Mouse (Mus musculus) thymus, postnatal 4 days (tissue): ENCODE data around the gene Pdp2.
"Not testable (repeated sequence)": the region's sequence is repeated elsewhere in the genome, so short reads cannot be mapped to it uniquely, and the experiment has no call there.

ENCODE experiments used
- DNase-seq: peaks from one replicate; pipeline ENCODE4 v3.0.0; 2021

Gene Pdp2

GRCm38 (mm10) chr8:104591133-104591834, at the start of gene Pdp2:
TSS of gene Pdp2 (plus strand) at chr8:104591451.
- DNase-seq = peak; percentile 89

GRCm38 (mm10) chr8:104541515-104541880, 49.8 kb upstream of the Pdp2 start:
- DNase-seq = no peak

GRCm38 (mm10) chr8:104542160-104542559, 49.1 kb upstream of the Pdp2 start:
- DNase-seq = no peak

GRCm38 (mm10) chr8:104543440-104544045, 47.7 kb upstream of the Pdp2 start:
- no peak for DNase-seq

- DNase-seq = no peak
Measured at GRCm38 (mm10) chr8:104555191-104555590, 36.1 kb upstream of the Pdp2 start.

- DNase-seq = no peak
Measured at GRCm38 (mm10) chr8:104557226-104557625, 34.0 kb upstream of the Pdp2 start.

- no peak for DNase-seq
Measured at GRCm38 (mm10) chr8:104560731-104561130, 30.5 kb upstream of the Pdp2 start.

- DNase-seq = peak; percentile 93
Measured at GRCm38 (mm10) chr8:104564633-104565456, 26.4 kb upstream of the Pdp2 start.

- DNase-seq = no peak
Measured at GRCm38 (mm10) chr8:104565457-104565798, 25.8 kb upstream of the Pdp2 start.

- DNase-seq = no peak
Measured at GRCm38 (mm10) chr8:104569559-104569958, 21.7 kb upstream of the Pdp2 start.

GRCm38 (mm10) chr8:104570436-104571343, 20.6 kb upstream of the Pdp2 start:
- peak; percentile 95 for DNase-seq

- no peak for DNase-seq
Measured at GRCm38 (mm10) chr8:104576820-104577219, 14.4 kb upstream of the Pdp2 start.

- DNase-seq = not testable (repeated sequence)
Measured at GRCm38 (mm10) chr8:104577606-104578005, 13.6 kb upstream of the Pdp2 start.

GRCm38 (mm10) chr8:104584522-104584921, 6.7 kb upstream of the Pdp2 start:
- DNase-seq = no peak

- no peak for DNase-seq
Measured at GRCm38 (mm10) chr8:104590284-104590683, 967 bp upstream of the Pdp2 start.

GRCm38 (mm10) chr8:104591856-104592255, 605 bp downstream of the Pdp2 start:
- no peak for DNase-seq

- no peak for DNase-seq
Measured at GRCm38 (mm10) chr8:104592566-104592965, 1.3 kb downstream of the Pdp2 start.

GRCm38 (mm10) chr8:104593536-104594325, 2.5 kb downstream of the Pdp2 start:
- DNase-seq = no peak

GRCm38 (mm10) chr8:104594611-104595362, 3.5 kb downstream of the Pdp2 start:
- no peak for DNase-seq

GRCm38 (mm10) chr8:104595773-104596536, 4.7 kb downstream of the Pdp2 start:
- no peak for DNase-seq
